Comparison of ENCODE assay signal across 8 mouse cellular contexts in genomic region chrX:72917884-72918681, GRCm38 (mm10). TPM values are rescaled to one million over a fixed set of nuclear protein-coding genes. Genes with fewer than 3 reads are reported as not detected.
DNase-seq lines count a peak whose midpoint lies in the region; ATAC-seq lines count a peak whose summit lies in the region.

Cetn2 (minus strand) TSS chrX:72918411.
Nsdhl (plus strand) TSS chrX:72918557.

- DNase-seq in adipocyte (ENCODE audit: low spot score) = peak; percentile 94
- peak; percentile 95 for DNase-seq in embryo, embryonic 10 days (ENCODE audit: low spot score)
- peak; percentile 75 for DNase-seq in gastrocnemius, postnatal 10 days
- DNase-seq in induced T-regulatory cell, adult 2 months (ENCODE audit: low read depth) = peak; percentile 93
- DNase-seq in left cerebral cortex, adult 9 months (ENCODE audit: low spot score in 2 of 2) = peak; percentile 84 to 90
- peak; percentile 82 for DNase-seq in right cerebral cortex, postnatal 14 days
- peak; percentile 68 to 87 for DNase-seq in urinary bladder, postnatal 36 days (ENCODE audit: low spot score in 2 of 2)

- ATAC-seq in megakaryocyte progenitor cell, adult 5-6 weeks (replicated peaks; ENCODE audit: poor library complexity) = peak; percentile 99

RNA-seq across cellular contexts. Expression of gene Cetn2, which starts in this region (rescaled TPM):
- 10 to 100 TPM; 22.0 to 24.4 TPM for total RNA-seq in gastrocnemius, postnatal 10 days (2021)
- total RNA-seq in megakaryocyte progenitor cell, adult 5-6 weeks (2015) = 84.2 and 87.0 TPM in 2 replicates
- 105 and 113 TPM in 2 replicates for total RNA-seq in megakaryocyte progenitor cell, adult 5-6 weeks (2017)

RNA-seq across cellular contexts. Expression of gene Nsdhl, which starts in this region (rescaled TPM):
- total RNA-seq in gastrocnemius, postnatal 10 days (2021) = 1 to 10 TPM; 8.9 to 9.0 TPM
- 24.1 and 27.3 TPM in 2 replicates for total RNA-seq in megakaryocyte progenitor cell, adult 5-6 weeks (2015)
- 13.3 and 19.0 TPM in 2 replicates for total RNA-seq in megakaryocyte progenitor cell, adult 5-6 weeks (2017)

Comparison
In these comparisons a context has a peak if more than half of its experiments do, and no peak if none do; other contexts are left out.
1. Peak in every context shown above with its lines: DNase-seq and ATAC-seq.